Mouse (Mus musculus): ENCODE measurements around the gene Sirpa. TPM values are rescaled to one million over a fixed set of nuclear protein-coding genes. Genes with fewer than 3 reads are reported as not detected.

Sirpa gene
- polyA plus RNA-seq, 1 experiment from 2014 or later: 12.8 TPM

GRCm38 (mm10) chr2:129587825-129588251, 4.8 kb upstream of the Sirpa start:
- peaks cover 5% of the 10 kb centered on the region; the same call in 1 of the 2 replicates for H3K27me3 ChIP-seq (ENCODE audit: insufficient read depth, poor library complexity, severe bottlenecking)
- no peaks in the 10 kb centered on the region for H3K9me3 ChIP-seq
- DNase-seq (ENCODE audit: low spot score): no peak
- WGBS: 20% methylated on average over 7 of the region's 7 CpGs
- no peaks in the 10 kb centered on the region for H3K36me3 ChIP-seq
- H3K4me3 ChIP-seq: no peak overlapping the region
- 0 out of 2 replicates have a peak overlapping the region, but pooled peaks have one; percentile 19 for H3K27ac ChIP-seq
- H3K4me1 ChIP-seq: peaks cover 28% of the 10 kb centered on the region

GRCm38 (mm10) chr2:129591897-129592296, 738 bp upstream of the Sirpa start:
- H3K4me3 ChIP-seq: peak overlapping the region; percentile 81
- no peaks in the 10 kb centered on the region for H3K36me3 ChIP-seq
- peaks cover 51% of the 10 kb centered on the region for H3K4me1 ChIP-seq
- DNase-seq (ENCODE audit: low spot score): no peak
- H3K27me3 ChIP-seq (ENCODE audit: insufficient read depth, poor library complexity, severe bottlenecking): peaks cover 5% of the 10 kb centered on the region; the same call in 1 of the 2 replicates
- H3K9me3 ChIP-seq: no peaks in the 10 kb centered on the region
- peak overlapping the region; percentile 95 for H3K27ac ChIP-seq
- 94% methylated on average over 4 of the region's 4 CpGs for WGBS

DNA sequence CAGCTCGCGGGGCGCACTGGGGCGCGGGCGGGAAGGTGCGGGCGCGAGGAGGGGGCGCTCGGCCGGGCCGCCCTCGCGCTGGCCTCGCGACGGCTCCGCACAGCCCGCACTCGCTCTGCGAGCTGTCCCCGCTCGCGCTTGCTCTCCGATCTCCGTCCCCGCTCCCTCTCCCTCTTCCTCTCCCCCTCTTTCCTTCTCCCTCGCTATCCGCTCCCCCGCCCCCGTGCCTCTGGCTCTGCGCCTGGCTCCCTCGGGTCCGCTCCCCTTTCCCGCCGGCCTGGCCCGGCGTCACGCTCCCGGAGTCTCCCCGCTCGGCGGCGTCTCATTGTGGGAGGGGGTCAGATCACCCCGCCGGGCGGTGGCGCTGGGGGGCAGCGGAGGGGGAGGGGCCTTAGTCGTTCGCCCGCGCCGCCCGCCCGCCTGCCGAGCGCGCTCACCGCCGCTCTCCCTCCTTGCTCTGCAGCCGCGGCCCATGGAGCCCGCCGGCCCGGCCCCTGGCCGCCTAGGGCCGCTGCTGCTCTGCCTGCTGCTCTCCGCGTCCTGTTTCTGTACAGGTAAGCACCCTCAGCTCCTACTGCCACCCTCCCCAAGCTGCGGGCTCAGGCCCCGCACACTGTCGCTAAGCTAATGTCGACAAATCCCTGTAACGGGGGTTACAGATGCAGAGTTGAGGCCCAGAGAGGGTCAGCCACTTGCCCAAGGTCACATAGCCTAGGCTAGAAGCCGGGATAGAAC, 673 bp downstream of the Sirpa start:
- Histone ChIP-seq H3K27me3 (ENCODE audit: insufficient read depth, poor library complexity, severe bottlenecking) (no peaks in the 10 kb centered on the region; the same call in 1 of the 2 replicates), H3K9me3 (no peaks in the 10 kb centered on the region), H3K27ac (peak overlapping the region; percentile 95), H3K36me3 (no peaks in the 10 kb centered on the region), H3K4me3 (peak overlapping the region; percentile 81), H3K4me1 (peaks cover 57% of the 10 kb centered on the region)
- peak; percentile 78 for DNase-seq (ENCODE audit: low spot score)
- under 1% methylated on average over 63 of the region's 77 CpGs for whole genome bisulfite sequencing

DNA sequence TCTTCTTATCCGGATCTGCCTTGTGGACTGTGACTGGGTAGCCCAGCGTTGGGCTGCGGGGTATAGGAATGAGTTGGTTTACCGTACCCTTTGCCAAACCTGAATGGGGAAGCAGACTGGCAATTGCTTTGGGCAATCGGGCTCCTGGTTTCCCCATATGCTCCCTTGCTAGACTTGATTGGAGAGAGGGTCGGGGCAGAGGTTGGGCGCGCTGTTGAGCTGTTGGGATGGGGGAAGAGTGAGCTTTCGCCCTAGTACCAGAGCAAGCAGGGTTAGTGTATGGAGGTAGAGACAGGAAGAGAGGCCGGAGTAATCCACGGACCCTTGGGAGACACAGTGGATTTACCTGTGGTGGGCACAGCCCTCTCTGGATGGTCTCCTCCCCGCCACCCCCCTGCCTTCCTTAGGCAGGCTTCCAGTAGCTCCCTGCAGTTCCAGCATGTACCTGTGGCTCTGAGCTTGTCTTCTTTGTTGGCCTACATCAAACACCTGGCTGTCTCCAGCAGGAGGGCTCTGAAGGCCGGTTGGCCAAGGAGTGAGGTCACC, 1.3 kb downstream of the Sirpa start:
- WGBS: 4% methylated on average over 13 of the region's 13 CpGs
- H3K27ac ChIP-seq: peak overlapping the region; percentile 95

DNA sequence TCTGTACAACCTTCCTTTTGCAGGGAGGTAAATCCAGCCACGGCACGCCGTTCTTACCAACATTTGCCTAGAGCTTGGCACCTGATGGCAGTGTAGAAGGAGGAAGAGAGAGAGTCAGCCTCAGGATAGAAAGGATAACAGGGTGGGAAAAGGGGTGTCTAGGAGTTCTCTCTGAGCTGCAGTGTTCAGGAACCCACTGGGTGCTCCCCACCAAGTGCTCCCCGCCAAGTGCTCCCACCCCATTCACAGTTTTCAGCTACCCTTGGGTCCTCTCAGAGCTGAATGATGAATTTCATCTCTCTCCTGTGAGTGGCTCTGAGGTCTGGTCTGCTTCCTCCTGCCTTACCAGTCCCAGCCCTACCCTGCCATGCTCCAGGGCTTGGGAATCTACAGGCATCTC, 1.9 kb downstream of the Sirpa start:
- H3K27ac ChIP-seq: peak overlapping the region; percentile 95
- no peaks in the 10 kb centered on the region for H3K36me3 ChIP-seq
- WGBS: 59% methylated on average over 4 of the region's 4 CpGs
- H3K27me3 ChIP-seq (ENCODE audit: insufficient read depth, poor library complexity, severe bottlenecking): no peaks in the 10 kb centered on the region; the same call in 1 of the 2 replicates
- H3K9me3 ChIP-seq: no peaks in the 10 kb centered on the region
- DNase-seq (ENCODE audit: low spot score): no peak
- peaks cover 68% of the 10 kb centered on the region for H3K4me1 ChIP-seq
- H3K4me3 ChIP-seq: peak overlapping the region; percentile 81

More for the DNA sequence above, 1.3 kb downstream of the Sirpa start:
- Histone ChIP-seq H3K36me3 (no peaks in the 10 kb centered on the region), H3K27me3 (ENCODE audit: insufficient read depth, poor library complexity, severe bottlenecking) (no peaks in the 10 kb centered on the region; the same call in 1 of the 2 replicates), H3K9me3 (no peaks in the 10 kb centered on the region), H3K4me1 (peaks cover 61% of the 10 kb centered on the region), H3K4me3 (peak overlapping the region; percentile 81)
- no peak for DNase-seq (ENCODE audit: low spot score)

DNA sequence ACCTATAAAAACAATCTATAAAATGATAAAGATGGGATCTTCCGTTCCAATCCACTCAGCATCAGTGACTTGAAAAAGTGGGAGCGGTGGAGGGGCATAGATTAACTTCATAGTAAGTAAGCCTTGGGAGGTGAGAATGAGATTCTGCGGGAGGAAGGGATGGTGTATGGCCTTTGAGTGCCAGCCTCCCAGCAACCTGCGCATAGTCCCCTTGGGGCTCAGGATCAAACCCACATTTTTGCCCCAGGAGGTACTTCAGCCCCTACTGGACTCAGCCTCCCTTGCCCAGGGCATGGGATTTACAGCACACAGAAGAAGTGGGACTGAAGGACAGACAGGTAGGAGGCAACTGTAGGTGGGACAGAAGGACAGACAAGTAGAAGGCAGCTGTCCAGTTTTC, 2.6 kb downstream of the Sirpa start:
- H3K9me3 ChIP-seq: no peaks in the 10 kb centered on the region
- no peaks in the 10 kb centered on the region; the same call in 1 of the 2 replicates for H3K27me3 ChIP-seq (ENCODE audit: insufficient read depth, poor library complexity, severe bottlenecking)
- H3K27ac ChIP-seq: no peak overlapping the region
- 62% methylated on average over 4 of the region's 4 CpGs for WGBS
- DNase-seq (ENCODE audit: low spot score): no peak
- H3K36me3 ChIP-seq: no peaks in the 10 kb centered on the region
- H3K4me3 ChIP-seq: no peak overlapping the region
- peaks cover 71% of the 10 kb centered on the region for H3K4me1 ChIP-seq

- no peak for DNase-seq (ENCODE audit: low spot score)
- H3K27me3 ChIP-seq (ENCODE audit: insufficient read depth, poor library complexity, severe bottlenecking): no peaks in the 10 kb centered on the region; the same call in 1 of the 2 replicates
- no peaks in the 10 kb centered on the region for H3K36me3 ChIP-seq
- H3K27ac ChIP-seq: no peak overlapping the region
- WGBS: 47% methylated on average over 7 of the region's 7 CpGs
- no peak overlapping the region for H3K4me3 ChIP-seq
- no peaks in the 10 kb centered on the region for H3K9me3 ChIP-seq
- peaks cover 73% of the 10 kb centered on the region for H3K4me1 ChIP-seq
Observed at GRCm38 (mm10) chr2:129595661-129596209, 3.1 kb downstream of the Sirpa start.

DNA sequence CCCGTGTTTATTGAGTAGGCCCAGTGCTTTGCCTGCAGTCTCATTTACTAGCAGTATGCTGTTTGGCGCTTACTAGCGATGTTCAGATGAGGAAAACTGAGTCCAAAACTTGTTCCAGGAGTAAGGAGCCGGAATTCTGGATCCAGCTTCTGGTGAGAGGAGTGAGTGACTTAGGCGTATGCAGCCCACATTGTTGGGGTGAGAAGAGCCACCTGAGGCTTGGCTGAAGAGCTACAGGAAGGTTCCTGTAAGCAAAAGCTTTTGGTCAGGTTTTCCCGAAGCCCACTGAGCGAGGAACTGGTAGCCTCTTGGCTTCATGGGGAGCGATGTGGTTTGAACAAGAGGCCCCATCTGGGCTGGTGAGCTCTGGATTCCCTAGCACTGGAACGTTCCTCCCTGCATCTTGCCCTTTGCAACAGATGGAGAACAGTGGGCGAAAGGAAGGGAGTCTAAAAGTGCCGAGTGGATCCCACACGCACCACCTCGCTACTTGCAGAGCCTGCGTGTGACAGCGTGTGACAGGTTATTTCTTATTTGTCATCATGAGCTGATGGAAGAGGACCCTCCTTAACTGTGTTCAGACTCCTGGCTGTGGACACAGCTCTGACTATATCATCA, 4.0 kb downstream of the Sirpa start:
- no peaks in the 10 kb centered on the region for H3K36me3 ChIP-seq
- H3K27ac ChIP-seq: no peak overlapping the region
- no peaks in the 10 kb centered on the region for H3K9me3 ChIP-seq
- H3K4me1 ChIP-seq: peaks cover 77% of the 10 kb centered on the region
- no peaks in the 10 kb centered on the region; the same call in 1 of the 2 replicates for H3K27me3 ChIP-seq (ENCODE audit: insufficient read depth, poor library complexity, severe bottlenecking)
- no peak overlapping the region for H3K4me3 ChIP-seq
- 84% methylated on average over 15 of the region's 15 CpGs for WGBS
- DNase-seq (ENCODE audit: low spot score): no peak

- H3K4me3 ChIP-seq: no peak overlapping the region
- no peak overlapping the region for H3K27ac ChIP-seq
- peaks cover 68% of the 10 kb centered on the region for H3K4me1 ChIP-seq
- no peak for DNase-seq (ENCODE audit: low spot score)
- WGBS: 45% methylated on average over 1 of the region's 1 CpGs
- H3K36me3 ChIP-seq: no peaks in the 10 kb centered on the region
- H3K9me3 ChIP-seq: no peaks in the 10 kb centered on the region
- no peaks in the 10 kb centered on the region; the same call in 1 of the 2 replicates for H3K27me3 ChIP-seq (ENCODE audit: insufficient read depth, poor library complexity, severe bottlenecking)
Observed at GRCm38 (mm10) chr2:129597581-129597980, 4.9 kb downstream of the Sirpa start.

- Histone ChIP-seq H3K4me1 (peaks cover 67% of the 10 kb centered on the region), H3K36me3 (no peaks in the 10 kb centered on the region), H3K9me3 (no peaks in the 10 kb centered on the region), H3K27me3 (ENCODE audit: insufficient read depth, poor library complexity, severe bottlenecking) (no peaks in the 10 kb centered on the region; the same call in 1 of the 2 replicates), H3K27ac (no peak overlapping the region), H3K4me3 (no peak overlapping the region)
- no peak for DNase-seq (ENCODE audit: low spot score)
- WGBS: 42% methylated on average over 9 of the region's 9 CpGs
Observed at GRCm38 (mm10) chr2:129598094-129598493, 5.5 kb downstream of the Sirpa start.

DNA sequence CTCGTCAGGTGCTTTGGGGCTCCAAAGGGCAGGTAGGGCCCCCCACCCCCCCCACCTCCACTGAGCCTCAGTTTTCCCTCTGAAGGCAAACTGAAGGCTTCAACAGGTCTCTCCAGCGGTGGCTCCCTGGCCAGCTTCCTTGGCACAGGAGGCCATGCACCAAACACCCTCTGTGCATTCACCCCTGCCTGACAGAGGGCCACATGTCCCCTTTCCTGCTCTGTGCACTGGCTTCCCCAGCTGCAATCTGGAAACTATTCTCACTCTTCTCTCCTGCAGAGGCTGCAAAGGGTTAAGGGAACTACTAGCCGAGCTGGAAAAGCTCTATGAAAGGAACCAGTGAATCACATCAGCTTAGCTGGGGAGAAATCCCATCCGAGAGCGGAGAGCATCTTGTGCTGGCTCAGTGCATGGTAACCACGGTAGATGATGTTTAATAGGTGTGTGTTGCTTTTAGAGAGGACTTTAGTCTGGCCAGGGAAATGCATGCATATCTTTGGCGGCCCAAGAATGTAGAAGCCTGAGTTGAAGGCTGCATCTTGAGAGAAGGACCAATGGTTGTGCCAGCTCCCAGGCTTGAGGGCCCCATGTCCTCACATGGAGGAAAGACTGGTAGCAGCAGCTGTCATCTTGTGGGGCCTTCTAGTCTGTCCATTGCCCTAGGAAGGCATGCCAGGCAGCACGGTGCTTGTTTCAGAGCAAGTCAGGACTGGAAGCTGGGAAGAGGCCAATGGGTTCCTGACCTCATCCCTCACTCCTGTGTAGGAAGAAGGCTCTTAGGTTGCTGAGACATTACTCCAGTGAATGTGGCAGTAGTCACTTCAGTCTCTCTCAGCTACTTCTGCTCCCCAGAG, 6.8 kb downstream of the Sirpa start:
- Histone ChIP-seq H3K4me3 (no peak overlapping the region), H3K4me1 (peaks cover 67% of the 10 kb centered on the region), H3K27ac (no peak overlapping the region), H3K36me3 (no peaks in the 10 kb centered on the region), H3K9me3 (no peaks in the 10 kb centered on the region), H3K27me3 (ENCODE audit: insufficient read depth, poor library complexity, severe bottlenecking) (no peaks in the 10 kb centered on the region; the same call in 1 of the 2 replicates)
- WGBS: 66% methylated on average over 8 of the region's 8 CpGs
- no peak for DNase-seq (ENCODE audit: low spot score)

- Histone ChIP-seq H3K36me3 (no peaks in the 10 kb centered on the region), H3K27me3 (ENCODE audit: insufficient read depth, poor library complexity, severe bottlenecking) (no peaks in the 10 kb centered on the region), H3K4me1 (peaks cover 57% of the 10 kb centered on the region), H3K9me3 (no peaks in the 10 kb centered on the region), H3K27ac (no peak overlapping the region), H3K4me3 (no peak overlapping the region)
- no peak for DNase-seq (ENCODE audit: low spot score)
- 82% methylated on average over 1 of the region's 1 CpGs for WGBS
Observed at GRCm38 (mm10) chr2:129601059-129601650, 8.5 kb downstream of the Sirpa start.
